Mouse (Mus musculus) intestine, postnatal 0 days (tissue): ENCODE data around the gene Npnt. TPM values are rescaled to one million over a fixed set of nuclear protein-coding genes. Genes with fewer than 3 reads are reported as not detected.

Experiments used
- ATAC-seq: fragments of 200-750 bp; cut with Nextera tagmentation; 2 replicates; pipeline ENCODE4 v1.8.0; 2017; ENCODE audit warnings: mild to moderate bottlenecking, moderate TSS enrichment, moderate library complexity
- H3K27ac ChIP-seq: fragments of 300-500 bp; sonication (generic); 2 replicates; pipeline ENCODE4 v1.5.1; 2014; ENCODE audit warnings: mild to moderate bottlenecking, low read depth, low read length, moderate library complexity
- H3K27me3 ChIP-seq: fragments of 300-500 bp; sonication (generic); replicated peaks from 2 replicates; pipeline ENCODE4 v1.6.1; 2014; ENCODE audit warnings: low read length, mixed read lengths; ENCODE audit not compliant: control insufficient read depth, insufficient read depth
- H3K36me3 ChIP-seq: fragments of 300-500 bp; sonication (generic); 2 replicates; pipeline ENCODE4 v1.6.1; 2014; ENCODE audit warnings: mild to moderate bottlenecking, moderate library complexity; ENCODE audit not compliant: control insufficient read depth, insufficient read depth
- H3K4me1 ChIP-seq: fragments of 300-500 bp; sonication (generic); replicated peaks from 2 replicates; pipeline ENCODE4 v1.6.1; 2014; ENCODE audit warnings: antibody characterized with exemption, low read length, mixed read lengths; ENCODE audit not compliant: control insufficient read depth, insufficient read depth
- H3K4me2 ChIP-seq: fragments of 300-500 bp; sonication (generic); replicated peaks from 2 replicates; pipeline ENCODE4 v1.6.1; 2014; ENCODE audit warnings: low read depth, mild to moderate bottlenecking, moderate library complexity
- H3K4me3 ChIP-seq: fragments of 300-500 bp; sonication (generic); 2 replicates; pipeline ENCODE4 v1.5.1; 2014; ENCODE audit warnings: low read depth, low read length
- H3K9ac ChIP-seq: fragments of 300-500 bp; sonication (generic); 2 replicates; pipeline ENCODE4 v1.6.1; 2014; ENCODE audit warnings: mild to moderate bottlenecking, low read depth, low read length
- H3K9me3 ChIP-seq: fragments of 300-500 bp; sonication (generic); 2 replicates; pipeline ENCODE4 v1.6.1; 2016; ENCODE audit warnings: mixed run types; ENCODE audit not compliant: control insufficient read depth
- CTCF ChIP-seq: sonication (generic); IDR thresholded peaks from 2 replicates; pipeline ENCODE4 v1.5.1; 2016; ENCODE audit warnings: low read depth, mild to moderate bottlenecking, control low read depth, antibody characterized with exemption, moderate library complexity
- WGBS: fragments of 180-500 bp; shearing (Covaris S2); extraction: QIAGEN DNeasy Blood & Tissue Kit; methylation state at CpG from one replicate; pipeline ENCODE4 v1.1.7; 2014; 5-methylcytosine and 5-hydroxymethylcytosine counted together
- polyA plus RNA-seq: library from polyadenylated mRNA; unstranded; fragments of >200 nt; fragmentation: Nextera tagmentation; extraction: Ambion mirVana; gene quantifications from 2 replicates; pipeline ENCODE4 v1.2.1, GENCODE M21; 2015

Gene Npnt
- polyA plus RNA-seq, 1 experiment from 2014 or later = 38.7 TPM

- no peak for TF ChIP-seq CTCF
- ATAC-seq = peak; percentile 48
- no peak overlapping the region for H3K27ac ChIP-seq
- peak overlapping the region; percentile 55 for H3K4me3 ChIP-seq
- H3K9ac ChIP-seq = peak overlapping the region; percentile 37
- H3K9me3 ChIP-seq = no peaks in the 10 kb centered on the region
- under 1% methylated on average over 22 of the region's 26 CpGs for WGBS
- peak overlapping the region; percentile 85 for H3K4me2 ChIP-seq
- no peaks in the 10 kb centered on the region; the same call in 1 of the 2 replicates for H3K36me3 ChIP-seq
- H3K4me1 ChIP-seq = 0 out of 2 replicates have a peak, but pooled peaks cover 3% of the 10 kb centered on the region
- H3K27me3 ChIP-seq = peaks cover 8% of the 10 kb centered on the region; the same call in 1 of the 2 replicates
These were observed 706 bp downstream of the Npnt start for GRCm38 (mm10) chr3:132949380-132949790.

GRCm38 (mm10) chr3:132948298-132948795 is 1.7 kb downstream of the Npnt start:
- ATAC-seq = no peak
- no peak overlapping the region for H3K9ac ChIP-seq

GRCm38 (mm10) chr3:132946086-132946485 is 4.0 kb downstream of the Npnt start:
- Histone ChIP-seq H3K36me3 (no peaks in the 10 kb centered on the region; the same call in 1 of the 2 replicates), H3K27ac (no peak overlapping the region), H3K27me3 (peaks cover 8% of the 10 kb centered on the region; the same call in 1 of the 2 replicates), H3K9me3 (no peaks in the 10 kb centered on the region), H3K4me1 (0 out of 2 replicates have a peak, but pooled peaks cover 3% of the 10 kb centered on the region), H3K9ac (no peak overlapping the region), H3K4me3 (no peak overlapping the region), H3K4me2 (no peak overlapping the region)
- ATAC-seq = no peak
- 82% methylated on average over 5 of the region's 5 CpGs for WGBS
- TF ChIP-seq CTCF = no peak

More at GRCm38 (mm10) chr3:132948298-132948795, 1.7 kb downstream of the Npnt start:
- Histone ChIP-seq H3K4me3 (peak overlapping the region; percentile 55; the same call in 1 of the 2 replicates), H3K9me3 (no peaks in the 10 kb centered on the region), H3K4me2 (peak overlapping the region; percentile 85), H3K4me1 (0 out of 2 replicates have a peak, but pooled peaks cover 3% of the 10 kb centered on the region), H3K36me3 (no peaks in the 10 kb centered on the region; the same call in 1 of the 2 replicates), H3K27me3 (peaks cover 8% of the 10 kb centered on the region; the same call in 1 of the 2 replicates), H3K27ac (no peak overlapping the region)
- TF ChIP-seq CTCF = no peak
- WGBS = 41% methylated on average over 7 of the region's 7 CpGs

DNA sequence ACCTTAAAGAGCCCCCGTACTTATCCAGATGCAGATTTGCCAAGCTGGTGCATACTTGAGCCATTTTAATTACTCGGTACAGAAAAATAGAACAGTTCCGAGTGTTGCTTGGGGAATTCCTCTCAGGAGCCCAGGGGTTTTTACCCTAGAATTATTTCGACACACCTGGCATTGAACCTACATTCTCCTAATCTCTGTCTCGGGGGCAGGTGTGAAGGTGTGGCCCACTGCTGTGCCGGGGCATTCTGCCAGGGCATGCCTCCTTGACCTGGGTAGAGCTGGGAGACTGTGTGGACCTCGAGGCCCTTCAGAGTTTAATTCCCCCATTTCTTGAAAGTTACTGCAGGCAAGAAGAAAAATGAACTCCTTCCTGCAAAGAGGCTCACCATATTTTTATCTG is 4.4 kb downstream of the Npnt start:
- peaks cover 7% of the 10 kb centered on the region; the same call in 1 of the 2 replicates for H3K27me3 ChIP-seq
- no peak overlapping the region for H3K4me3 ChIP-seq
- no peak for ATAC-seq
- no peaks in the 10 kb centered on the region; the same call in 1 of the 2 replicates for H3K36me3 ChIP-seq
- H3K4me1 ChIP-seq = 0 out of 2 replicates have a peak, but pooled peaks cover 3% of the 10 kb centered on the region
- no peak overlapping the region for H3K27ac ChIP-seq
- WGBS = 71% methylated on average over 7 of the region's 7 CpGs
- no peak overlapping the region for H3K9ac ChIP-seq
- H3K4me2 ChIP-seq = no peak overlapping the region
- TF ChIP-seq CTCF = no peak
- no peaks in the 10 kb centered on the region for H3K9me3 ChIP-seq

- no peak overlapping the region for H3K4me2 ChIP-seq
- 77% methylated on average over 3 of the region's 3 CpGs for WGBS
- no peak overlapping the region for H3K9ac ChIP-seq
- no peaks in the 10 kb centered on the region for H3K9me3 ChIP-seq
- no peak for TF ChIP-seq CTCF
- no peaks in the 10 kb centered on the region for H3K27me3 ChIP-seq
- H3K27ac ChIP-seq = no peak overlapping the region
- no peaks in the 10 kb centered on the region; the same call in 1 of the 2 replicates for H3K36me3 ChIP-seq
- no peak for ATAC-seq
- 0 out of 2 replicates have a peak, but pooled peaks cover 3% of the 10 kb centered on the region for H3K4me1 ChIP-seq
- H3K4me3 ChIP-seq = no peak overlapping the region
These were observed 5.5 kb downstream of the Npnt start for GRCm38 (mm10) chr3:132944609-132945008.

DNA sequence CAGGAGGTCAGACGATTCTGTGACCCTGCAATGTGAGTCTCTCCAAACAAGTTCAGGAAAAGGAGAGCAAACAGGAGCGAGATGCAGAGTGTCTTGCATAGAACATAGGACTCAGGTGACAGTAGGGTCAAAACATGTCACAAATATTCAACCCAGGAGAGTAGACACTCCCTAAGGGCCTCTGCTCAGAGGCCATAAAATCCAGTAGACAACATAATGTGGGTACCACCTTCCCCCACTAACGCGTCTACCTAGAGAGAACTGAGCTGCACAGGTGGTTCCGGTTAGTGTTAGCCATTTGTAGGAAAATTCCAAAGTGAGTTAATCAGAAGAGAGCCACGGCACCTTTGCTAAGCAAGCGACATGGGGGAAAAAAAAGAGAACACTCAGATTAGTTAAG is 5.9 kb downstream of the Npnt start:
- H3K9ac ChIP-seq = no peak overlapping the region
- H3K27me3 ChIP-seq = no peaks in the 10 kb centered on the region
- H3K4me3 ChIP-seq = no peak overlapping the region
- H3K4me2 ChIP-seq = no peak overlapping the region
- TF ChIP-seq CTCF = no peak
- WGBS = 55% methylated on average over 7 of the region's 7 CpGs
- no peak overlapping the region for H3K27ac ChIP-seq
- no peak for ATAC-seq
- 0 out of 2 replicates have a peak, but pooled peaks cover under 1% of the 10 kb centered on the region for H3K4me1 ChIP-seq
- H3K36me3 ChIP-seq = no peaks in the 10 kb centered on the region; the same call in 1 of the 2 replicates
- no peaks in the 10 kb centered on the region for H3K9me3 ChIP-seq
